Mouse (Mus musculus) hindbrain, embryonic 10.5 days (tissue): ENCODE measurements around the gene Ccdc9b. TPM values are rescaled to one million over a fixed set of nuclear protein-coding genes. Genes with fewer than 3 reads are reported as not detected.

Experiments
- DNase-seq: peaks from one replicate; pipeline ENCODE4 v3.0.0-alpha.2; 2017; ENCODE audit warnings: low spot score
- H3K27ac ChIP-seq: fragments of 300-500 bp; sonication (generic); 2 replicates; pipeline ENCODE4 v1.5.1; 2016; ENCODE audit warnings: mild to moderate bottlenecking, moderate library complexity
- H3K27me3 ChIP-seq: fragments of 300-500 bp; sonication (generic); 2 replicates; pipeline ENCODE4 v1.6.1; 2016; ENCODE audit warnings: mild to moderate bottlenecking; ENCODE audit not compliant: poor library complexity, insufficient read depth, severe bottlenecking
- H3K36me3 ChIP-seq: fragments of 300-500 bp; sonication (generic); 2 replicates; pipeline ENCODE4 v1.6.1; 2016; ENCODE audit warnings: mild to moderate bottlenecking, moderate library complexity
- H3K4me1 ChIP-seq: fragments of 300-500 bp; sonication (generic); replicated peaks from 2 replicates; pipeline ENCODE4 v1.6.1; 2016; ENCODE audit warnings: mild to moderate bottlenecking
- H3K4me3 ChIP-seq: fragments of 300-500 bp; sonication (generic); 2 replicates; pipeline ENCODE4 v1.5.1; 2016; ENCODE audit warnings: mild to moderate bottlenecking, moderate library complexity
- H3K9me3 ChIP-seq: fragments of 300-500 bp; sonication (generic); 2 replicates; pipeline ENCODE4 v1.6.1; 2016; ENCODE audit warnings: mild to moderate bottlenecking, moderate library complexity
- WGBS: fragments of 180-500 bp; shearing (Covaris S2); methylation state at CpG from one replicate; pipeline ENCODE4 v1.1.7; 2016; 5-methylcytosine and 5-hydroxymethylcytosine counted together
- polyA plus RNA-seq: library from polyadenylated mRNA; unstranded; fragments of >200 nt; fragmentation: Nextera tagmentation; extraction: Ambion mirVana; gene quantifications from 2 replicates; pipeline ENCODE4 v1.2.1, GENCODE M21; 2016

Ccdc9b gene
- polyA plus RNA-seq, result 0.50 and 0.55 TPM in 2 replicates

GRCm38 (mm10) chr2:118761906-118762783 lies at the start of gene Ccdc9b:
Gene Ccdc9b (minus strand): TSS chr2:118762661.
- H3K27me3 ChIP-seq, result peaks cover 77% of the 10 kb centered on the region
- H3K27ac ChIP-seq, result peak within 1 kb of the TSS; percentile 89
- H3K4me1 ChIP-seq, result peaks cover 50% of the 10 kb centered on the region
- no peaks in the 10 kb centered on the region for H3K36me3 ChIP-seq
- WGBS, result 4% methylated on average over 29 of the region's 29 CpGs
- no peaks in the 10 kb centered on the region for H3K9me3 ChIP-seq
- peak within 1 kb of the TSS; percentile 42 for H3K4me3 ChIP-seq
- DNase-seq, result peak; percentile 75

GRCm38 (mm10) chr2:118810861-118811260 lies 48.4 kb upstream of the Ccdc9b start:
- Histone ChIP-seq H3K36me3 (peaks cover 5% of the 10 kb centered on the region; the same call in 1 of the 2 replicates), H3K27me3 (peaks cover 4% of the 10 kb centered on the region; the same call in 1 of the 2 replicates), H3K4me3 (no peak overlapping the region), H3K4me1 (peaks cover 22% of the 10 kb centered on the region), H3K9me3 (no peaks in the 10 kb centered on the region), H3K27ac (no peak overlapping the region)
- no peak for DNase-seq
- WGBS, result 35% methylated on average over 2 of the region's 2 CpGs

DNA sequence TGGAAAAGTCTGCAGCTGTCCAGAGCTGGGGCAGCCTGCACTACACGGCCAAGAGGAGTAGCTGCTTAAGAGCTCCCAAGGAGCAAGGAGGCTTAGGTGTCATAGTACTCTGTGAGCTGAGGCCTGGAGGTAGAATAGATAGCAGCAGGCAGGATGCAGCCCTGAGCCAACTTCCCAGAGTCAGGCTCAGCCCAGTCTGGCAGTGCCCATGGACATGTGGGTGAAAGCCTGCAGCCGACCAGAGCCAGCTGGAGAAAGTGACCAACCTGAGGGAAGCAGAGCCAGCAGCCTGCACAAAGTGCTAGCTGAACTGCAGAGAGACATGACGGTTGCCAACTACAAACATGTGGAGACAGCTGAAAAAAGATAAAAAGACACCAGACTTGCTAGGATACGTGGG lies 44.4 kb upstream of the Ccdc9b start:
- 76% methylated on average over 4 of the region's 4 CpGs for WGBS
- H3K9me3 ChIP-seq, result no peaks in the 10 kb centered on the region
- H3K27me3 ChIP-seq, result peaks cover 4% of the 10 kb centered on the region; the same call in 1 of the 2 replicates
- H3K36me3 ChIP-seq, result no peaks in the 10 kb centered on the region
- no peak overlapping the region for H3K4me3 ChIP-seq
- H3K27ac ChIP-seq, result no peak overlapping the region
- H3K4me1 ChIP-seq, result no peaks in the 10 kb centered on the region
- DNase-seq, result no peak

GRCm38 (mm10) chr2:118805756-118806155 lies 43.3 kb upstream of the Ccdc9b start:
- H3K27me3 ChIP-seq, result peaks cover 4% of the 10 kb centered on the region; the same call in 1 of the 2 replicates
- 47% methylated on average over 3 of the region's 3 CpGs for WGBS
- no peaks in the 10 kb centered on the region for H3K9me3 ChIP-seq
- DNase-seq, result no peak
- H3K27ac ChIP-seq, result no peak overlapping the region
- H3K4me1 ChIP-seq, result no peaks in the 10 kb centered on the region
- H3K4me3 ChIP-seq, result no peak overlapping the region
- H3K36me3 ChIP-seq, result no peaks in the 10 kb centered on the region

GRCm38 (mm10) chr2:118805137-118805536 lies 42.7 kb upstream of the Ccdc9b start:
- H3K4me1 ChIP-seq, result no peaks in the 10 kb centered on the region
- H3K27ac ChIP-seq, result no peak overlapping the region
- peaks cover 4% of the 10 kb centered on the region; the same call in 1 of the 2 replicates for H3K27me3 ChIP-seq
- H3K36me3 ChIP-seq, result no peaks in the 10 kb centered on the region
- no peak overlapping the region for H3K4me3 ChIP-seq
- 72% methylated on average over 3 of the region's 3 CpGs for WGBS
- DNase-seq, result no peak
- no peaks in the 10 kb centered on the region for H3K9me3 ChIP-seq

GRCm38 (mm10) chr2:118804474-118804873 lies 42.0 kb upstream of the Ccdc9b start:
- H3K27me3 ChIP-seq, result peaks cover 4% of the 10 kb centered on the region; the same call in 1 of the 2 replicates

DNA sequence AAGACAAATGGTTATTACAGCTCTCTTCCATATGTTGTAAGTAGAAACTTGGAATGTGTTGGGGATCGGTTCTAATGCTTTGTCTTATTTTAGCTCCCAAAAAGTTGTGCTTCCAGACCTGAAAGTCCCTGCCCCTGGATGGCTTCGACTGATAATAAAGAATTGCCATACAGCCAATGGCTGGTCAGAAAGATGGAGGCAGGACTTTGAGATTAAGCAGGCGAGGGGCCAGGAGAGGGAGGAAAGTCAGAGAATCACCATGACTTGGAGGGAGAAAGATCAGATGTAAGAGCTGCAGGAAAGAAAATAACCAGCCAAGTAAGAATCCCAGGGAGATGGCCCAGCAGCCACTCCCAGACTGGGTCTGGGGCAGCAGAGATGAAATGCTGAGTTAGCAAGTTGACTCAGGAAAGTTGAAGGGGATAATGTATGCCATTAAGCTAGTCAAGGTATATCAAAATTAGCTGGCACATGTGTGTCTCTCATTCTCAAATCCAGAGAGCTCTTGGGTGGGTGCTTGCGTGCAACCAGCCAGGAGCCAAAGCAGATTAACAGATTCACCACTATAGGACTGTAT lies 40.2 kb upstream of the Ccdc9b start:
- WGBS, result 78% methylated on average over 4 of the region's 4 CpGs

More at GRCm38 (mm10) chr2:118804474-118804873, 42.0 kb upstream of the Ccdc9b start:
- DNase-seq, result no peak
- H3K36me3 ChIP-seq, result no peaks in the 10 kb centered on the region
- no peak overlapping the region for H3K4me3 ChIP-seq
- WGBS, result 87% methylated on average over 2 of the region's 2 CpGs
- no peaks in the 10 kb centered on the region for H3K4me1 ChIP-seq
- H3K27ac ChIP-seq, result no peak overlapping the region
- no peaks in the 10 kb centered on the region for H3K9me3 ChIP-seq

DNA sequence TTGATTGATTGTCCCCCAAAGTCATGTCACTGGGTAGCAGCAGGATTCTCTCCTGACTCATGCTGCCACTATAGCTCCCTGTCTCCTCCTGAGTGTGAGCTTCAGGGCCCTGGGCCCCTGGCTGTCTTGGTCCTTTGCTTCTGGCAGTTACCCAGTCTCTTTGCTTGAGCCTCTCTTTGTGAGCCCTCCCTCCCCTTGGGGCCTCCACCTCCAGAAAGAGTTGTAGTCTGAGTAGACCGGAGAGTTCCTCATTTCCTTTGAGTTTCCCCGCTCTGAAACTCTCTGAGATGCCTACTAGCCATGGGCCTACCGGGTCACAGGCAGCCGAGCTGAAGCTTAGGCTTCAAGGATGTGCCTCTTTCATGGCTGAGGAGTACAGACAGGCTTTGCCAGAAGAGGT lies 31.2 kb upstream of the Ccdc9b start:
- no peak overlapping the region for H3K4me3 ChIP-seq
- H3K4me1 ChIP-seq, result peaks cover 13% of the 10 kb centered on the region
- peaks cover 39% of the 10 kb centered on the region for H3K27me3 ChIP-seq
- H3K9me3 ChIP-seq, result no peaks in the 10 kb centered on the region
- no peak for DNase-seq
- 85% methylated on average over 4 of the region's 4 CpGs for WGBS
- no peaks in the 10 kb centered on the region for H3K36me3 ChIP-seq
- no peak overlapping the region for H3K27ac ChIP-seq

More for the DNA sequence above, 40.2 kb upstream of the Ccdc9b start:
- DNase-seq, result no peak
- peaks cover 4% of the 10 kb centered on the region; the same call in 1 of the 2 replicates for H3K27me3 ChIP-seq
- no peak overlapping the region for H3K4me3 ChIP-seq
- no peaks in the 10 kb centered on the region for H3K36me3 ChIP-seq
- no peaks in the 10 kb centered on the region for H3K9me3 ChIP-seq
- no peak overlapping the region for H3K27ac ChIP-seq
- no peaks in the 10 kb centered on the region for H3K4me1 ChIP-seq

DNA sequence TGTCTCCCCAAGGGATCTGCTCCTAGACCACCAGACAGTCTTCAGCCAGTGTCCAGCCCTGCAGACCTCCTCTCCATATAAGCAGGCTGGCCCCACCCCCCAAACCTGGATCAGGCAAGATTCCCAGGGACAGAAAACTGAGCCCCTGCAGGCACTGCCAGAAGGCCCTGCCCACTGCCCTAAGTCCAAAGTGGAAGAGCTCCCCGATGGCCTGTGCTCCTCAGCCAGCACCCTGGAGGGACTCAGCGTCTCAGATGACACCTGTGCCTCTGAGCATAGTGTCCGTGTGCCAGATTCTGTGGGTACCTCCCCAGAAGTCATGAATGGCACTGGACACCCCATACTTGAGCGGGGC lies 29.8 kb upstream of the Ccdc9b start:
- Histone ChIP-seq H3K27me3 (peaks cover 51% of the 10 kb centered on the region), H3K9me3 (no peaks in the 10 kb centered on the region), H3K4me1 (peaks cover 13% of the 10 kb centered on the region), H3K27ac (no peak overlapping the region), H3K36me3 (0 out of 2 replicates have a peak, but pooled peaks cover 3% of the 10 kb centered on the region), H3K4me3 (no peak overlapping the region)
- DNase-seq, result no peak
- 77% methylated on average over 4 of the region's 4 CpGs for WGBS

GRCm38 (mm10) chr2:118791591-118792258 lies 29.3 kb upstream of the Ccdc9b start:
- Histone ChIP-seq H3K27ac (no peak overlapping the region), H3K4me3 (no peak overlapping the region), H3K27me3 (peaks cover 53% of the 10 kb centered on the region), H3K9me3 (no peaks in the 10 kb centered on the region), H3K36me3 (peaks cover 5% of the 10 kb centered on the region; the same call in 1 of the 2 replicates), H3K4me1 (peaks cover 13% of the 10 kb centered on the region)
- WGBS, result 93% methylated on average over 26 of the region's 26 CpGs
- no peak for DNase-seq

GRCm38 (mm10) chr2:118790551-118791525 lies 28.4 kb upstream of the Ccdc9b start:
- DNase-seq, result peak; percentile 74
- Histone ChIP-seq H3K4me3 (peak overlapping the region; percentile 35), H3K4me1 (peaks cover 13% of the 10 kb centered on the region), H3K27ac (peak overlapping the region; percentile 29), H3K9me3 (no peaks in the 10 kb centered on the region), H3K27me3 (peaks cover 53% of the 10 kb centered on the region), H3K36me3 (peaks cover 5% of the 10 kb centered on the region; the same call in 1 of the 2 replicates)
- 28% methylated on average over 44 of the region's 44 CpGs for WGBS

GRCm38 (mm10) chr2:118790221-118790550 lies 27.7 kb upstream of the Ccdc9b start:
- H3K27me3 ChIP-seq, result peaks cover 53% of the 10 kb centered on the region
- H3K9me3 ChIP-seq, result no peaks in the 10 kb centered on the region
- H3K36me3 ChIP-seq, result peaks cover 5% of the 10 kb centered on the region; the same call in 1 of the 2 replicates
- peaks cover 13% of the 10 kb centered on the region for H3K4me1 ChIP-seq
- peak overlapping the region; percentile 35 for H3K4me3 ChIP-seq
- DNase-seq, result no peak
- WGBS, result 55% methylated on average over 12 of the region's 12 CpGs
- H3K27ac ChIP-seq, result no peak overlapping the region; the same call in 1 of the 2 replicates
